Mouse (Mus musculus) liver, postnatal 0 days (tissue): ENCODE data around the gene Tnrc18. TPM values are rescaled to one million over a fixed set of nuclear protein-coding genes. Genes with fewer than 3 reads are reported as not detected.

ENCODE experiments used
- ATAC-seq: fragments of 200-750 bp; cut with Nextera tagmentation; 2 replicates; pipeline ENCODE4 v1.8.0; 2017; ENCODE audit warnings: mild to moderate bottlenecking, moderate library complexity
- DNase-seq: peaks from one replicate; pipeline ENCODE4 v3.0.0-alpha.2; 2016
- H3K27ac ChIP-seq: fragments of 300-500 bp; sonication (generic); 2 replicates; pipeline ENCODE4 v1.5.1; 2014; ENCODE audit warnings: antibody characterized with exemption, moderate library complexity, mild to moderate bottlenecking, low read depth
- H3K27me3 ChIP-seq: fragments of 300-500 bp; sonication (generic); 2 replicates; pipeline ENCODE4 v1.6.1; 2014; ENCODE audit warnings: low read length, control low read depth, mixed read lengths; ENCODE audit not compliant: insufficient read depth
- H3K36me3 ChIP-seq: fragments of 300-500 bp; sonication (generic); replicated peaks from 2 replicates; pipeline ENCODE4 v1.6.1; 2014; ENCODE audit warnings: mild to moderate bottlenecking, control low read depth, low read length, moderate library complexity, mixed read lengths; ENCODE audit not compliant: insufficient read depth
- H3K4me1 ChIP-seq: fragments of 300-500 bp; sonication (generic); 2 replicates; pipeline ENCODE4 v1.6.1; 2014; ENCODE audit warnings: antibody characterized with exemption, mild to moderate bottlenecking, control low read depth; ENCODE audit not compliant: insufficient read depth
- H3K4me2 ChIP-seq: fragments of 300-500 bp; sonication (generic); 2 replicates; pipeline ENCODE4 v1.6.1; 2014; ENCODE audit warnings: low read depth, mild to moderate bottlenecking, low read length, moderate library complexity, mixed read lengths
- H3K4me3 ChIP-seq: fragments of 300-500 bp; sonication (generic); 2 replicates; pipeline ENCODE4 v1.5.1; 2014; ENCODE audit warnings: low read depth, low read length
- H3K9ac ChIP-seq: fragments of 300-500 bp; sonication (generic); replicated peaks from 2 replicates; pipeline ENCODE4 v1.6.1; 2014; ENCODE audit warnings: mild to moderate bottlenecking, moderate library complexity
- H3K9me3 ChIP-seq: fragments of 300-500 bp; sonication (generic); 2 replicates; pipeline ENCODE4 v1.6.1; 2016; ENCODE audit warnings: mild to moderate bottlenecking, control low read depth, low read length, mixed read lengths
- CTCF ChIP-seq: sonication (generic); IDR thresholded peaks from 2 replicates; pipeline ENCODE4 v1.5.1; 2016; ENCODE audit warnings: antibody characterized with exemption, low read depth
- EP300 ChIP-seq: IDR thresholded peaks from 2 replicates; pipeline ENCODE4 v1.6.1; 2016; ENCODE audit warnings: antibody characterized with exemption, low read depth, mild to moderate bottlenecking
- WGBS: fragments of 180-500 bp; shearing (Covaris S2); extraction: QIAGEN DNeasy Blood & Tissue Kit; methylation state at CpG from one replicate; pipeline ENCODE4 v1.1.7; 2014; ENCODE audit not compliant: insufficient replicate concordance; 5-methylcytosine and 5-hydroxymethylcytosine counted together
- polyA plus RNA-seq: library from polyadenylated mRNA; unstranded; fragments of >200 nt; fragmentation: Nextera tagmentation; extraction: Ambion mirVana; gene quantifications from 2 replicates; pipeline ENCODE4 v1.2.1, GENCODE M21; 2015

Gene Tnrc18
- polyA plus RNA-seq, 1 experiment from 2014 or later = 4.0 TPM

DNA sequence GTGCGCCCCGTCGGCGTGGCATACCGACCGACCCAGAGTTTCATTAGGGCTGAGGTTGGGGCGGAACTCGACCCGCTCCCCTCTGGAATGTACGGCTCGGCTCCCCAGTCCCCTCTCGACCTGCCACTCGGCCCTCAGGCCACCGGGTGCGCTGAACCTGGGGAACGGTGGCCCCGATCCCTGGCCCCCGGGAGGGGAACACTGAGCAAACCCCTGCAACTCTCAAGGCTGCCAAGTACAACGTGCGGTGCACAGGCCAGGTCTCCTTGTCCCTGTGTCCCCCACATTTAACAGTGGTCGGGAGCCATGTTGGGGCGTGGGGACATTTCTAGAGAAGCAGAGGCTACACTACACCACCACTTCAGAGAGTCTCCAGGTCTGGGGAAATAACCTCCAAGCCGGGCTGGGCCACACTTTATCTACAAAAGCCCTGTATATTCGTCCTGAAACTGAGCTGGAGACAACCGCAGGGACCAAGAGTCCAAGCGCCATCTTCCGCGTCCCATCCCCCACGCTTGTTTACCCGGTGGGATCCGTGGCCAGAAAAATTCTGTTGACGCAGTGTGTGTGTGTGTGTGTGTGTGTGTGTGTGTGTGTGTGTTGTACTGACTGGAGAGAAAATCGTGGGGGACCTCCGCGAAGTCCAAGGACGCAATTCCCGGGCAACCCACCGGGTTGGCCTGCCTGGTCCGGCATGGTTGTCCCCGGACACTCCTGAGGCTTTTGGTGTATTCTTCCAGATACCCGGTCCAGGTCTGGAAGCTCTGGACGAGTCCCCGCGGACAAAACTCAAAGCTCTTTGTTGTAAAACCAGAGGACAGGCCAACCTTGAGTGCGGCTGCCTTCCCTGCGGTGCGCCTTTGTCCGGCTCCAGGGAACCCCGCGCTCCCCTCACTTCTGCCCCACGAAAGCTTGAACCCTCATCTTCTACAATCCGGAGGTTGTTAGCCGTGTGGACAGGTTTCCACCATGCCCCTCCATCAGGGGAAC, 3.1 kb upstream of the Tnrc18 start:
- peak overlapping the region; percentile 78 for H3K4me3 ChIP-seq
- 1% methylated on average over 53 of the region's 53 CpGs for WGBS
- DNase-seq = peak; percentile 76

DNA sequence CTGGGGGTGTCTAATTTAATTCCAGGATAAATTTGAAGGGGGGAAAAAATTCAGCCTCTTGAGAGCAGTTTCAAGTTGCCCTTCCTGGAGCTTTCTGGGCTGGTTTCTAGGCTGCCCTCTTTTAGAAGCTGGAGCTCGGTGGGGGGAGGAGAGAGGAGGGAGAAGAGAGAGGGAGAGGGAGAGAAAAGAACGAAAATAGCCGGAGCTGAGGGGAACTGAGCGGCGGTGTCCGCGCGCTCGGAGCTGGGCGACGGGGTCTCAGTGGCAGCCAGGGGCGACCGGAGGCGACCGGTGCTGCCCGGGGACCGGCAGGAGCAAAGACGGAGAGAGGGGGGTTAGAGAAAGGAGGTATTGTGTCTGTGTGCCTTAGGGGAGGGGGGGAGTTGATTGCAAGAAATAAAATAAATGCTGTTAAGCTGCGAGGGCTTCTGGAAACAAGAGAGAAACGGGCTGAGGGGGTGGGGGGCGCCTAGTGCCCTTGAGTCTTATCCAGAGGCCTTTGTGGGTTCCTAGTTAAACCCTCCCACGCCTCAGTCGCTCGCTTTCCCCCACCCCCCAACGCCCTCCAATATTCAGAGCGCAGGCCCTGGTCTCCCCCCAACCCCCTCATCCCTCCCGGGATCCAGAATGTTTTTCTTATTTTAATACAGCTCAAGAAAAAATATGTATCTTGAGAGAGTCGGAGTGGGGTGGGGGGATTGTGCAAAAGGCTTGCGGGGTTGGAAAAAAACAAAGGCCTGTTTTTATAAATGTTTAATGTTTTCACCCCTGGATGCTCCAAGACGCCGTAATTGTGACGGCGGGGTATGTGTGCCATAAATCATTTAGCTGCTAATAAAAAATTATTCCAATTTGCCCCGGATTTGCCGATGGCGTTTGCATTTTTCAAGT, 2.2 kb upstream of the Tnrc18 start:
- Histone ChIP-seq H3K9me3 (no peaks in the 10 kb centered on the region), H3K4me2 (peak overlapping the region; percentile 76), H3K9ac (peak overlapping the region; percentile 93), H3K27ac (peak overlapping the region; percentile 99), H3K36me3 (no peaks in the 10 kb centered on the region), H3K27me3 (peaks cover 65% of the 10 kb centered on the region), H3K4me3 (peak overlapping the region; percentile 78), H3K4me1 (peaks cover 13% of the 10 kb centered on the region)
- no peak for ATAC-seq
- TF ChIP-seq CTCF = no peak
- 0 out of 2 replicates have a peak, but pooled peaks have one; percentile 4 for TF ChIP-seq EP300
- DNase-seq = peak; percentile 49
- under 1% methylated on average over 33 of the region's 36 CpGs for WGBS

More for the DNA sequence above, 3.1 kb upstream of the Tnrc18 start:
- Histone ChIP-seq H3K27ac (peak overlapping the region; percentile 99), H3K4me2 (peak overlapping the region; percentile 76), H3K36me3 (no peaks in the 10 kb centered on the region), H3K27me3 (peaks cover 56% of the 10 kb centered on the region), H3K9ac (peak overlapping the region; percentile 93), H3K9me3 (no peaks in the 10 kb centered on the region), H3K4me1 (peaks cover 13% of the 10 kb centered on the region)
- ATAC-seq = no peak
- no peak for TF ChIP-seq EP300
- no peak for TF ChIP-seq CTCF

- peak overlapping the region; percentile 93 for H3K9ac ChIP-seq
- H3K27me3 ChIP-seq = peaks cover 71% of the 10 kb centered on the region
- peak overlapping the region; percentile 99 for H3K27ac ChIP-seq
- WGBS = under 1% methylated on average over 43 of the region's 43 CpGs
- ATAC-seq (no peak), DNase-seq (peak; percentile 74)
- H3K9me3 ChIP-seq = no peaks in the 10 kb centered on the region
- no peaks in the 10 kb centered on the region for H3K36me3 ChIP-seq
- no peak; the same call in 1 of the 2 replicates for TF ChIP-seq CTCF
- no peak for TF ChIP-seq EP300
- peak overlapping the region; percentile 76 for H3K4me2 ChIP-seq
- peaks cover 15% of the 10 kb centered on the region for H3K4me1 ChIP-seq
- peak overlapping the region; percentile 78 for H3K4me3 ChIP-seq
Measured at GRCm38 (mm10) chr5:142818435-142819360, 1.2 kb upstream of the Tnrc18 start.

- peak overlapping the region; percentile 99 for H3K27ac ChIP-seq
- no peak for TF ChIP-seq EP300
- TF ChIP-seq CTCF = 0 out of 2 replicates have a peak, but pooled peaks have one; percentile 30
- under 1% methylated on average over 61 of the region's 71 CpGs for WGBS
- H3K4me1 ChIP-seq = peaks cover 22% of the 10 kb centered on the region
- H3K4me3 ChIP-seq = peak overlapping the region; percentile 78
- no peaks in the 10 kb centered on the region for H3K9me3 ChIP-seq
- ATAC-seq = 0 out of 2 replicates have a peak, but pooled peaks have one; percentile 2
- peaks cover 74% of the 10 kb centered on the region for H3K27me3 ChIP-seq
- DNase-seq = peak; percentile 60
- H3K36me3 ChIP-seq = no peaks in the 10 kb centered on the region
- H3K4me2 ChIP-seq = peak overlapping the region; percentile 76
- H3K9ac ChIP-seq = peak overlapping the region; percentile 89
Measured at GRCm38 (mm10) chr5:142816811-142817523, 495 bp downstream of the Tnrc18 start.
